Mouse (Mus musculus) heart, adult 2 months (tissue): ENCODE data around the gene Rab6b. TPM values are rescaled to one million over a fixed set of nuclear protein-coding genes. Genes with fewer than 3 reads are reported as not detected.
A peak's percentile ranks its signal among the peaks of the same experiment; 100 is the strongest.

ENCODE experiments used
- DNase-seq, 2 experiments: peaks; one replicate each; pipeline ENCODE4 v3.0.0; 2021
- H3K27ac ChIP-seq: fragments of 200-600 bp; 2 replicates; pipeline ENCODE4 v1.8.1; 2022
- H3K27me3 ChIP-seq: fragments of 200-500 bp; 2 replicates; pipeline ENCODE4 v1.6.1; 2012; ENCODE audit warnings: mild to moderate bottlenecking, low read length, inconsistent platforms, mixed read lengths; ENCODE audit not compliant: control insufficient read depth, insufficient read depth
- H3K36me3 ChIP-seq: fragments of 200-500 bp; 2 replicates; pipeline ENCODE4 v1.6.1; 2012; ENCODE audit warnings: low read length, inconsistent platforms; ENCODE audit not compliant: control insufficient read depth, insufficient read depth
- H3K4me1 ChIP-seq: fragments of 200-500 bp; 2 replicates; pipeline ENCODE4 v1.6.1; 2011; ENCODE audit warnings: low read length; ENCODE audit not compliant: control insufficient read depth, insufficient read depth
- H3K4me3 ChIP-seq: fragments of 200-600 bp; 2 replicates; pipeline ENCODE4 v1.8.1; 2022
- H3K79me2 ChIP-seq: fragments of 200-500 bp; replicated peaks from 2 replicates; pipeline ENCODE4 v1.6.1; 2012; ENCODE audit warnings: mild to moderate bottlenecking, inconsistent platforms, low read length, moderate library complexity, mixed read lengths; ENCODE audit not compliant: control insufficient read depth, insufficient read depth
- H3K9ac ChIP-seq: fragments of 200-500 bp; 2 replicates; pipeline ENCODE4 v1.6.1; 2012; ENCODE audit warnings: low read depth, mild to moderate bottlenecking, control low read depth, inconsistent platforms, low read length, mixed read lengths
- CTCF ChIP-seq: fragments of 200-600 bp; IDR thresholded peaks from 2 replicates; pipeline ENCODE4 v1.8.1; 2022; ENCODE audit warnings: antibody characterized with exemption, mild to moderate bottlenecking, moderate library complexity
- EP300 ChIP-seq: fragments of 200-500 bp; IDR thresholded peaks from 2 replicates; pipeline ENCODE4 v1.6.1; 2011; ENCODE audit warnings: low read depth, low read length, control low read depth; ENCODE audit not compliant: insufficient read depth
- POLR2A ChIP-seq: fragments of 200-500 bp; IDR thresholded peaks from 2 replicates; pipeline ENCODE4 v1.6.1; 2011; ENCODE audit warnings: mild to moderate bottlenecking, low read depth, low read length, control low read depth; ENCODE audit not compliant: insufficient read depth
- WGBS: fragments of 180-500 bp; shearing (Covaris S2); methylation state at CpG from one replicate; pipeline ENCODE4 v1.1.7; 2018; 5-methylcytosine and 5-hydroxymethylcytosine counted together
- intact Hi-C: fragments of 180-260 bp; cut with DNase I; formaldehyde crosslinking; loops from one replicate; pipeline ENCODE4 v1.15.1; 2025
- polyA plus RNA-seq: library from polyadenylated mRNA; depleted of rRNA; stranded (reverse); fragments of >200 nt; gene quantifications from 2 replicates; pipeline ENCODE4 v1.2.3, GENCODE M21; 2012
- total RNA-seq, 2 experiments: library from RNA; stranded (reverse); gene quantifications; 2 replicates each; pipeline ENCODE4 v1.2.3; 2021

Gene Rab6b
- total and polyA plus RNA-seq, 3 experiments = 0.76 to 1.6 (median 1.4) TPM

GRCm38 (mm10) chr9:103114901-103115300, 3.3 kb downstream of the Rab6b start:
- intact Hi-C loops = no loop called here
- no peaks in the 10 kb centered on the region; the same call in 1 of the 2 replicates for H3K27me3 ChIP-seq

GRCm38 (mm10) chr9:103116941-103117340, 5.4 kb downstream of the Rab6b start:
- TF ChIP-seq POLR2A (no peak), EP300 (no peak), CTCF (no peak)
- WGBS = 81% methylated on average over 4 of the region's 4 CpGs
- Histone ChIP-seq H3K4me3 (no peak overlapping the region), H3K9ac (no peak overlapping the region), H3K4me1 (peaks cover 1% of the 10 kb centered on the region; the same call in 1 of the 2 replicates), H3K27me3 (no peaks in the 10 kb centered on the region; the same call in 1 of the 2 replicates), H3K79me2 (no peaks in the 10 kb centered on the region), H3K36me3 (no peaks in the 10 kb centered on the region), H3K27ac (no peak overlapping the region)
- no peak for DNase-seq
- intact Hi-C loops = no loop called here

More at GRCm38 (mm10) chr9:103114901-103115300, 3.3 kb downstream of the Rab6b start:
- H3K9ac ChIP-seq = no peak overlapping the region
- H3K4me3 ChIP-seq = no peak overlapping the region
- WGBS = 90% methylated on average over 13 of the region's 13 CpGs
- no peaks in the 10 kb centered on the region for H3K79me2 ChIP-seq
- peaks cover 6% of the 10 kb centered on the region for H3K4me1 ChIP-seq
- DNase-seq = no peak
- TF ChIP-seq POLR2A (no peak), CTCF (no peak), EP300 (no peak)
- H3K36me3 ChIP-seq = no peaks in the 10 kb centered on the region
- no peak overlapping the region for H3K27ac ChIP-seq

GRCm38 (mm10) chr9:103117495-103117894, 5.9 kb downstream of the Rab6b start:
- H3K27me3 ChIP-seq = no peaks in the 10 kb centered on the region
- H3K79me2 ChIP-seq = no peaks in the 10 kb centered on the region
- H3K27ac ChIP-seq = no peak overlapping the region
- DNase-seq = no peak
- no peak overlapping the region for H3K9ac ChIP-seq
- H3K4me1 ChIP-seq = peaks cover 1% of the 10 kb centered on the region; the same call in 1 of the 2 replicates
- TF ChIP-seq CTCF (no peak), EP300 (no peak), POLR2A (no peak)
- WGBS = 40% methylated on average over 5 of the region's 5 CpGs
- intact Hi-C loops = no loop called here
- H3K4me3 ChIP-seq = no peak overlapping the region
- H3K36me3 ChIP-seq = no peaks in the 10 kb centered on the region

- Histone ChIP-seq H3K36me3 (no peaks in the 10 kb centered on the region), H3K4me3 (no peak overlapping the region), H3K79me2 (no peaks in the 10 kb centered on the region), H3K4me1 (no peaks in the 10 kb centered on the region), H3K27me3 (no peaks in the 10 kb centered on the region), H3K9ac (no peak overlapping the region), H3K27ac (no peak overlapping the region)
- intact Hi-C loops = no loop called here
- TF ChIP-seq EP300 (no peak), CTCF (no peak), POLR2A (no peak)
- 91% methylated on average over 8 of the region's 8 CpGs for WGBS
- no peak for DNase-seq
These were observed 6.4 kb downstream of the Rab6b start for GRCm38 (mm10) chr9:103117951-103118350.

- DNase-seq = no peak
- intact Hi-C loops = no loop called here
- TF ChIP-seq POLR2A = no peak
- no peak for TF ChIP-seq EP300
- no peak for TF ChIP-seq CTCF
These were observed 7.2 kb downstream of the Rab6b start for GRCm38 (mm10) chr9:103118651-103119275.

GRCm38 (mm10) chr9:103119781-103120180, 8.2 kb downstream of the Rab6b start:
- Histone ChIP-seq H3K9ac (no peak overlapping the region), H3K4me3 (no peak overlapping the region), H3K79me2 (no peaks in the 10 kb centered on the region), H3K36me3 (no peaks in the 10 kb centered on the region), H3K27me3 (no peaks in the 10 kb centered on the region), H3K4me1 (no peaks in the 10 kb centered on the region), H3K27ac (no peak overlapping the region)
- intact Hi-C loops = no loop called here
- 92% methylated on average over 9 of the region's 9 CpGs for WGBS
- TF ChIP-seq CTCF (no peak), EP300 (no peak), POLR2A (no peak)
- DNase-seq = no peak

More at GRCm38 (mm10) chr9:103118651-103119275, 7.2 kb downstream of the Rab6b start:
- Histone ChIP-seq H3K79me2 (no peaks in the 10 kb centered on the region), H3K36me3 (no peaks in the 10 kb centered on the region), H3K4me1 (no peaks in the 10 kb centered on the region), H3K4me3 (no peak overlapping the region), H3K9ac (no peak overlapping the region), H3K27ac (no peak overlapping the region), H3K27me3 (no peaks in the 10 kb centered on the region)
- WGBS = 86% methylated on average over 5 of the region's 5 CpGs

GRCm38 (mm10) chr9:103120231-103120630, 8.6 kb downstream of the Rab6b start:
- Histone ChIP-seq H3K4me3 (no peak overlapping the region), H3K9ac (no peak overlapping the region), H3K27me3 (no peaks in the 10 kb centered on the region), H3K4me1 (no peaks in the 10 kb centered on the region), H3K27ac (no peak overlapping the region), H3K36me3 (no peaks in the 10 kb centered on the region), H3K79me2 (no peaks in the 10 kb centered on the region)
- whole genome bisulfite sequencing = 68% methylated on average over 2 of the region's 2 CpGs
- intact Hi-C loops = no loop called here
- DNase-seq = no peak
- TF ChIP-seq POLR2A = no peak
- TF ChIP-seq CTCF = 0 out of 2 replicates have a peak, but pooled peaks have one; percentile 3
